Mouse (Mus musculus) T-helper 2 cell (primary cell): ENCODE results near the gene Ttc21b.

Experiments used
- in situ Hi-C: fragments of 300-600 bp; cut with MboI, MseI; formaldehyde crosslinking; loops from one replicate; pipeline ENCODE4 v1.15.1; 2025; ENCODE audit warnings: high pct_unique_total_duplicates

The Ttc21b gene

DNA sequence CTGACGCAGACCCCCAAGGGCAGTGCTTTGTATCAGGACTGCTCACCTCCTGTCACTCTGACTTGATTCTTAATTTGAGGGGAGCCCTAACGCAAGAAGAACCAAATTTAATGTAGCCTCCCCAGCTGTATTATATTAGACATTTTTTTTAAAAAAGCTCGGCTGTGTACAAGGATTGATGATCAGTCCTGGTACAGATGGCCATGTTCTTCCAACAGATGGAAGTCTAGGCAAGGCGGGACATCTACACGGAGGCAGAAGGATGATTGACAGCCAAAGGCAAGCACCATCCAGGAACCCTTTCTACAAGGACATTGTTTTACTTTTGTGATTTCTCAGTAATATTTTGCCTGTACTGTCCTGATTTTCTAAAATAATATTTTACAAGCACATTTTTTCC is 83.3 kb downstream of the Ttc21b start:
- in situ Hi-C loops, result no loop called here

DNA sequence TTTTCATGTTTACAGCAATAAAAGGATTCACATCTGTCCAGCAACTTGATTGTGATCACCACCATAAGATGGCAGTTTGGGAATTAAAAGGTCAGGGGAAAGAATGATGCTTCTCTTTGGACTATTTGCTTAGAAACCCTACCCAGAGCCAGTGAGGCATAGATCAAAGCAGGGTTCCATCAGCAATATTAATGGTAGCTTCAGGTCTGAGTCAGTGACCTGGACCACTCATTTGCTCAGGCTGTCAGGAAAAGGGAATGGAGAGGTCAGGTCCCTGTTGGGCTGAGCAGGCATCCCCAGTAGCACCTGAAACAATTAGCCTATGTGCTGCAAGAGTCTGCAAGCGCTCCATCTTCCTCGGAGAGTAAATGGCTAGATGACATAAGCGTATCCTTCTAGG is 84.8 kb downstream of the Ttc21b start:
- in situ Hi-C loops, result no loop called here

- in situ Hi-C loops, result no loop called here
These were observed 85.7 kb downstream of the Ttc21b start for GRCm38 (mm10) chr2:66170721-66171120.

GRCm38 (mm10) chr2:66165025-66165424 is 91.4 kb downstream of the Ttc21b start:
- in situ Hi-C loops, result loop anchor here (10.0 kb wide), 1 partner anchor 120 kb away; no protein-coding TSS in a partner anchor

- in situ Hi-C loops, result no loop called here
These were observed 98.1 kb downstream of the Ttc21b start for GRCm38 (mm10) chr2:66158140-66158915.

- in situ Hi-C loops, result no loop called here
These were observed 105.0 kb downstream of the Ttc21b start for GRCm38 (mm10) chr2:66151436-66151835.

DNA sequence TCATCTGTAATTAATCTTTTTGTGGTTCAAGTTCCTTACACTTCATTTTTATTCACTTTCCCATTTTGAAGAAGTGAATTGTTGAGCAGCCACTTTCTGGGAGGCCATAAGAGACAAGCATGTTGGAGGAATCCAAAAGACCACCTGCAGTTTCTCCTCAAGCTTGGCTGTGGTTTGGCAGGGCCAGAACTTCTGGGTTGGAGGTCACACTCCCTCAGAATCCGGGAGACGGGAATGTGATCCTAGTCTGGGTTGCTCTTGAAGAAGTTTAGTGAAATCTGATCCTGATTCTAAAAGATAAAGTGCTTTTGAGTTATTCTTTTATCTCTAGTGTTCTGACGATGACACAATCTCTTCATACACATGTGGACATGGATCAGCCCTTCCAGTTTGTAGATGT is 105.9 kb downstream of the Ttc21b start:
- in situ Hi-C loops, result no loop called here

DNA sequence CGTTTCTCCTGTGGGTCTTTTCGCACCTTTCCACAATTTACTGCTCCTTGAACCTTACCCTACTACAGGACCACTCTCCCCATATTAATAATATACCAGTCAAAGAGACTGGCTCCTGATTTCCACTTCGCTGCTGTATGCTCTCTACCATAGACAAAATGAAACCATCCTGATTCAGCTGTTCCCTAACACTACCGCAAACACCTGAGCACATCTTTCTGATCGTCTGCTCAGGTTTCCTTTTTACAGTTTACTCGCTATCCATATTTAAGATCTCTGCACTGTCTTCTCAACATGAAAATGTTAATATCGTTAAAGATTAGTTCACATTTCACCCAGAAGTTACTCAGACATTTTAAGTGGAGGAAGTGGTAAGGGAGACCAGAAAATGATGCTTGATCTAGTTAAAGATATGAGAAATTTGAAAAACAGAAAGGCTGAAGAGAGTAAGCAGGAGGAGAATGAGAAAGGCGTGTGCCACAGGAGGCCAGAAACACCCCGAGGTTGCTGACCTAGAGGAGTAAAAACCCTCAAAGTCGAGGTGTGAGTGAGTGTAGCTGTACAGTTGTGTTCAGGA is 107.7 kb downstream of the Ttc21b start:
- in situ Hi-C loops, result no loop called here

DNA sequence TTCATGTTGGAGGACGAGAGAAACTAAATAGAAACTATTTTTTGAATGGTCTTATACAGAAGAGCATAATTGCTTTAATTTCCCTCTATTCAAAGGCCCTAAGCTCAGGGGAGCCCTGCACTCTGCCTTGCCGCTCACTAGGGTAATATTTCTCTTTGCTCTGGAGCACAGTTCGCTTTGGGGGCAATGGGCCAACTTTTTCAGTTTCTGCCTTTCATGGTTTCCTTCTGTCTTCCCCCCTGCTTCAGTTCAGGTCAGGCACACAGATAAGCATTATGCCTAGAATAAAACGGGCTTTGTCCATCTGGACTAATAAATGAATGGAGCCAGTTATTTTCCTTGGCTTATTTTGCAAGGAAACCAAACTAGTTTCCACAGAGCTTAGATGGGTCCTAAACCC is 109.9 kb downstream of the Ttc21b start:
- in situ Hi-C loops, result no loop called here

GRCm38 (mm10) chr2:66144770-66145169 is 111.6 kb downstream of the Ttc21b start:
- in situ Hi-C loops, result no loop called here

DNA sequence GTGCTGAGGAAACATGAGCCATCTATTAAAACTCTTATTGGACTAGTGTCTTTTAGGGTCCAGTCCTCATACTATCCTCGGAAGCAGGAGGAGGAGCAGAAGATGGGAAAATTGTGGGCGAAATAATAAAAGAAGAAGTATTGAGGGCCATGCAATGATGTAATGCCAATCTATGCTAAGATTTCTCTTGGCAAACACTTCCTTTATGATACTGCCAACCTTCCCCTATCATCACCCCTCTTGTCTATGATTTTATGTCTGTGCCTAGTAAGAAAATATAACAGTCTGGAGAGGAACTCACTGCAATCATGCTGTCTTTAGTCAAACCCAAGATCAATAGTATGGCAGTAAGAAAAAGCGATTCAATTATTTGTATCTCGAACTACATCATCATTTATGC is 113.1 kb downstream of the Ttc21b start:
- in situ Hi-C loops, result no loop called here

DNA sequence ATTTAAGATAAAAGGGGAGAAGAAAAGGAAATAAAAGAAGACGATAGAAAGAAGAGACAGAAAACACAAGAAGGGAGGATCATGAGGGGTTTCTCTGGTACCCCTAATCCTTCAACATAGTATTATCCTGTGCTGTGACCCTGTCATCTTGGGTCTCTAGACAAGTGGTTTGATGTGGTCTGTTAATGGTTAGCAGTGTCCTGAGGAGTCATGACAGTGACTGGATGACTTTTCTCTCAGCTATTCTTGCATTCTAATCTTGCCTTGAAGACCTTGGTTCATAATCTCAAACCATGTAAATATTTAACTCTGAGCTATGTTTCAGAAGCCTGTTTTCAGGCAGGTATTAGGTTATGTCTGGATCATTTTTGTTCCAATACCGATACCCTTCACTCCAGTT is 113.7 kb downstream of the Ttc21b start:
- in situ Hi-C loops, result no loop called here

DNA sequence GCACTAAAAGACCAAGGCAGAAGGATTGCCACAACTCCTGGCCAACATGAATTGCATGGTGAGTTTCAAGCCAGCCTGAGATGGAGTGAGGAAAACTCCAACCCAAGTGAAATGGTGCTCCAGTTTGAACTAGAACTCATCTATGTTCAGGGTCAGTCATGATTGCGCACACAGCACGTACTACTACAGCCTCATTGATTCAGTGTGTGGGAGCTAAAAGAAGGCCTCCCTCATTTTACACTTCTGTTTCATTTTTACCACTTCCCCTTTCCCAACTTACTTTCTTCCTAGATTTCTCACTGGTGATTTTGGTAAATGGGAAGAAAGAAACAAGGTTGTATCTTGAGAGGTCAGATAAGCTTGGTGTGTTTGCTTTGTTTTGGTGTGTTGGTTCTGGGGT is 114.1 kb downstream of the Ttc21b start:
- in situ Hi-C loops, result no loop called here

DNA sequence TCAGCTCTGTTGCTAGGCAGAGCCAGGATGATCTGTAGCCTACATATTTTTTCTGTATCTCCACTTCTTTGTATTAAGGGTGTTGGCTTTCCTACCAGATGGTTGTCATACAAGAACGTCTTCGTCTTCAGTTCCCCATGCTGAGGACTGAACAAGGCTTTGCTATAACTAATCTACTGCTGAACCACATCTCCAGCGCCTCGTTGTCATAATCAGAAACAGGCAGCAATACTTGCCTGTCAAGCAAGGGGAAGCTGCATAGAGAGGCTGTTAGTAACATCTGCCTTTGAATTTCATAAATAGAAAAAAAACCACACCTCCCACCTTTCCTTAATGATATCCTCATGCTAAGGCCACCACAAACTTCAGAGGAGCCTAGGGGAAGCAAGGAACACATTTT is 116.2 kb downstream of the Ttc21b start:
- in situ Hi-C loops, result no loop called here
